Mouse (Mus musculus) lung, adult 2 months (tissue): ENCODE results near the gene Fam169b.

ENCODE experiments used
- CTCF ChIP-seq: fragments of 200-500 bp; IDR thresholded peaks from 2 replicates; pipeline ENCODE4 v1.5.1; 2011; ENCODE audit warnings: mild to moderate bottlenecking, low read length, control low read depth; ENCODE audit not compliant: insufficient read depth
- POLR2A ChIP-seq: fragments of 200-500 bp; IDR thresholded peaks from 2 replicates; pipeline ENCODE4 v1.6.1; 2011; ENCODE audit warnings: low read depth, mild to moderate bottlenecking, control low read depth, low read length, borderline replicate concordance; ENCODE audit errors: extremely low read depth

GRCm38 (mm10) chr7:68279481-68279880 lies 5.8 kb downstream of the Fam169b start:
- TF ChIP-seq CTCF (no peak), POLR2A (no peak)
